ENCODE assay signal across 8 mouse cellular contexts in the genomic region with DNA sequence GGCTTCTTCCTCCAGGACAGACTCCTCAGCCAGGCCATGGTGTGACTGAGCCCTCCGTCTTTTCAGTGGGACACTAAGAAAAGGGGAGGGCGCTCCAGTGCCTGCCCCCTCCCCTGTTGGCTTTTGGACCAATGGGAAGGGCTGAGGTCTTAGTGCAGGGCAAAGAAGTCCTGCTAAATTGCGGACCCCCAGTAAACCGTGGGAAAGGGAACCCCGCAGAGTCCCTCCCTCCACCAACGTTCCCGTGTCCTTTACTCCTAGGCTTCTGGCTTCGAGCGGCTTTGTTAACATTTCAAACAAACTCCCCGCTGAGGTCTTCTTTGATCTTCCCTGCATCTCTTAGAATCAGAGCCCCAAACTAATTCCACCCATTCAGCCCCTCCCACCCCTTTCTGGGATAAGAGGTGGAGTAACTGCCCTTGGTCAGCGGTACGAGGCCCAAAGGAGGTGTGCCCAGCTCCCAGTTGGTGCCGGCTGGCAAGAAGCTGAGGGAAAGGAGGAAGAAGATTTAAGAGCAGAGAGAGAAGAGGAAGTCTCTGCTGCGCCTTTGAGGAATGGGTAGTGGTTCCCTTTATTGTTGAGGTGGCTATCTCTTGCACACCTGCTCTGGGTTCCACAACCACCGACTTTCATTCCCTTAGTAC. TPM values are rescaled to one million over a fixed set of nuclear protein-coding genes. Genes with fewer than 3 reads are reported as not detected.
A peak's percentile ranks its signal among the peaks of the same experiment; 100 is the strongest.
DNase-seq lines count a peak whose midpoint lies in the region; ATAC-seq lines count a peak whose summit lies in the region.

No protein-coding gene starts in this region.

- no peak overlapping the region for H3K4me3 ChIP-seq in hindbrain, embryonic 16.5 days (ENCODE audit: low read length)
- H3K4me3 ChIP-seq in liver, embryonic 16.5 days (ENCODE audit: low read depth, low read length): no peak overlapping the region
- H3K4me3 ChIP-seq in stomach, embryonic 14.5 days (ENCODE audit: low read depth, low read length): no peak overlapping the region

- no peak overlapping the region for H3K9ac ChIP-seq in hindbrain, embryonic 16.5 days (ENCODE audit: low read depth, low read length)
- no peak overlapping the region for H3K9ac ChIP-seq in liver, embryonic 16.5 days (ENCODE audit: low read depth, low read length)
- H3K9ac ChIP-seq in stomach, embryonic 14.5 days (replicated peaks; ENCODE audit: low read depth, low read length): no peak overlapping the region

- peak; percentile 21 for DNase-seq in B cell, adult 2 months
- peak; percentile 63 for DNase-seq in adrenal gland, postnatal 14 days
- DNase-seq in gastrocnemius, adult 18-20 months (ENCODE audit: low spot score): no peak
- DNase-seq in gastrocnemius, adult 8-10 months (ENCODE audit: low spot score in 2 of 2): no peak
- no peak for DNase-seq in heart, adult 8-10 months (ENCODE audit: low spot score)

- H3K27ac ChIP-seq in hindbrain, embryonic 16.5 days (ENCODE audit: low read depth, low read length): no peak overlapping the region; the same call in 1 of the 2 replicates
- H3K27ac ChIP-seq in liver, embryonic 16.5 days (ENCODE audit: low read length): peak overlapping the region; percentile 63
- H3K27ac ChIP-seq in stomach, embryonic 14.5 days (ENCODE audit: low read length): peak overlapping the region; percentile 85

- H3K36me3 ChIP-seq in hindbrain, embryonic 16.5 days (ENCODE audit: control insufficient read depth, insufficient read depth, low read length): no peaks in the 10 kb centered on the region
- H3K36me3 ChIP-seq in liver, embryonic 16.5 days (ENCODE audit: control insufficient read depth, insufficient read depth): no peaks in the 10 kb centered on the region
- no peaks in the 10 kb centered on the region for H3K36me3 ChIP-seq in stomach, embryonic 14.5 days (ENCODE audit: control insufficient read depth, insufficient read depth, low read length)

- H3K9me3 ChIP-seq in hindbrain, embryonic 16.5 days (ENCODE audit: control insufficient read depth, low read length): no peaks in the 10 kb centered on the region
- H3K9me3 ChIP-seq in liver, embryonic 16.5 days (replicated peaks; ENCODE audit: control insufficient read depth, low read length): no peaks in the 10 kb centered on the region
- H3K9me3 ChIP-seq in stomach, embryonic 14.5 days (ENCODE audit: control insufficient read depth, low read depth, low read length): no peaks in the 10 kb centered on the region

- 8% methylated on average over 15 of the region's 15 CpGs for WGBS in hindbrain, embryonic 16.5 days
- 12% methylated on average over 15 of the region's 15 CpGs for WGBS in liver, embryonic 16.5 days (ENCODE audit: insufficient replicate concordance)
- 8% methylated on average over 15 of the region's 15 CpGs for WGBS in stomach, embryonic 14.5 days

- peaks cover 26% of the 10 kb centered on the region for H3K4me1 ChIP-seq in hindbrain, embryonic 16.5 days (ENCODE audit: control insufficient read depth, insufficient read depth, low read depth, low read length)
- peaks cover 27% of the 10 kb centered on the region for H3K4me1 ChIP-seq in liver, embryonic 16.5 days (ENCODE audit: control insufficient read depth, low read depth, low read length)
- peaks cover 15% of the 10 kb centered on the region for H3K4me1 ChIP-seq in stomach, embryonic 14.5 days (ENCODE audit: control insufficient read depth, insufficient read depth, low read length)

- H3K27me3 ChIP-seq in hindbrain, embryonic 16.5 days (replicated peaks; ENCODE audit: control insufficient read depth, insufficient read depth, low read length): peaks cover 35% of the 10 kb centered on the region
- H3K27me3 ChIP-seq in liver, embryonic 16.5 days (ENCODE audit: control insufficient read depth, insufficient read depth, low read depth, low read length): peaks cover 37% of the 10 kb centered on the region
- H3K27me3 ChIP-seq in stomach, embryonic 14.5 days (ENCODE audit: control insufficient read depth, insufficient read depth, low read length): 0 out of 2 replicates have a peak, but pooled peaks cover 4% of the 10 kb centered on the region

- peak; percentile 45; the same call in 1 of the 2 replicates for ATAC-seq in hindbrain, embryonic 16.5 days
- ATAC-seq in liver, embryonic 16.5 days (ENCODE audit: low read depth): no peak
- ATAC-seq in stomach, embryonic 14.5 days (ENCODE audit: insufficient number of reproducible peaks, insufficient read depth, low FRiP score, low read depth): peak; percentile 66

- H3K4me2 ChIP-seq in hindbrain, embryonic 16.5 days (ENCODE audit: low read length): peak overlapping the region; percentile 25
- peak overlapping the region; percentile 44 for H3K4me2 ChIP-seq in liver, embryonic 16.5 days (ENCODE audit: low read depth, low read length)
- H3K4me2 ChIP-seq in stomach, embryonic 14.5 days (replicated peaks; ENCODE audit: low read depth, low read length): peak overlapping the region; percentile 14

RNA-seq across cellular contexts. Expression of a gene that starts 9.6 kb away (rescaled TPM):
- 14.5 and 16.5 TPM in 2 replicates for total RNA-seq in adrenal gland, postnatal 14 days (2021)
- polyA plus RNA-seq in hindbrain, embryonic 16.5 days (2015; fragmentation: Nextera tagmentation; extraction: Ambion mirVana): 7.0 and 10.8 TPM in 2 replicates
- polyA plus RNA-seq in liver, embryonic 16.5 days (2015; fragmentation: Nextera tagmentation; extraction: Ambion mirVana): 0.85 and 0.97 TPM in 2 replicates
- 6.8 and 8.0 TPM in 2 replicates for polyA plus RNA-seq in stomach, embryonic 14.5 days (2014; fragmentation: Nextera tagmentation; extraction: Ambion mirVana)
- total RNA-seq in gastrocnemius, adult 18-20 months (2021): 1 to 10 TPM; 1.4 to 1.8 TPM
- 1 to 10 TPM in 1 of 4 experiments, under 1 TPM in 3; 0.58 to 1.6 (median 0.75) TPM for total RNA-seq in gastrocnemius, adult 8-10 months (2022)
- 1 to 10 TPM; 2.8 to 4.0 (median 3.2) TPM for total RNA-seq in heart, adult 8-10 months (2022)

RNA-seq across cellular contexts. Expression of a gene that starts 35.8 kb away (rescaled TPM):
- 1.7 and 2.5 TPM in 2 replicates for total RNA-seq in adrenal gland, postnatal 14 days (2021)
- polyA plus RNA-seq in hindbrain, embryonic 16.5 days (2015; fragmentation: Nextera tagmentation; extraction: Ambion mirVana): 1.7 and 1.9 TPM in 2 replicates
- polyA plus RNA-seq in liver, embryonic 16.5 days (2015; fragmentation: Nextera tagmentation; extraction: Ambion mirVana): 0.13 and 0.33 TPM in 2 replicates
- polyA plus RNA-seq in stomach, embryonic 14.5 days (2014; fragmentation: Nextera tagmentation; extraction: Ambion mirVana): 1.7 and 1.9 TPM in 2 replicates
- 10 to 100 TPM; 49.2 to 49.5 TPM for total RNA-seq in gastrocnemius, adult 18-20 months (2021)
- 10 to 100 TPM; 46.1 to 56.7 (median 48.1) TPM for total RNA-seq in gastrocnemius, adult 8-10 months (2022)
- total RNA-seq in heart, adult 8-10 months (2022): 10 to 100 TPM; 19.5 to 31.7 (median 25.4) TPM

Comparison
In these comparisons a context has a peak if more than half of its experiments do, and no peak if none do; other contexts are left out.
1. DNase-seq: peak in B cell, adult 2 months (2 of 2) and adrenal gland, postnatal 14 days (single experiment); none in gastrocnemius, adult 18-20 months (single experiment), gastrocnemius, adult 8-10 months (0 of 2) and heart, adult 8-10 months (single experiment).
2. Peak in every context shown above with its lines, with median percentiles within 50 percentile points of each other: H3K4me2 ChIP-seq.